Mouse (Mus musculus) lung, postnatal 0 days (tissue): ENCODE measurements at regions not wholly inside any gene's neighbourhood (a gene's known extent, or its start where the extent isn't known, plus 50 kb on each side); places are given as distances from the start of the nearest gene placed in this dataset.

ENCODE experiments used
- ATAC-seq: fragments of 200-750 bp; cut with Nextera tagmentation; 2 replicates; pipeline ENCODE4 v1.8.0; 2017; ENCODE audit warnings: moderate library complexity
- DNase-seq: peaks from one replicate; pipeline ENCODE4 v3.0.0-alpha.2; 2016; ENCODE audit warnings: low spot score
- H3K27ac ChIP-seq: fragments of 300-500 bp; sonication (generic); 2 replicates; pipeline ENCODE4 v1.5.1; 2014; ENCODE audit warnings: antibody characterized with exemption, mild to moderate bottlenecking, low read length, mixed read lengths
- H3K27me3 ChIP-seq: fragments of 300-500 bp; sonication (generic); replicated peaks from 2 replicates; pipeline ENCODE4 v1.6.1; 2014; ENCODE audit warnings: low read length, mixed read lengths; ENCODE audit not compliant: insufficient read depth
- H3K36me3 ChIP-seq: fragments of 300-500 bp; sonication (generic); 2 replicates; pipeline ENCODE4 v1.6.1; 2014; ENCODE audit warnings: low read length, mixed read lengths; ENCODE audit not compliant: insufficient read depth
- H3K4me1 ChIP-seq: fragments of 300-500 bp; sonication (generic); 2 replicates; pipeline ENCODE4 v1.6.1; 2014; ENCODE audit warnings: antibody characterized with exemption, low read depth, low read length, mixed read lengths; ENCODE audit not compliant: insufficient read depth
- H3K4me2 ChIP-seq: fragments of 300-500 bp; sonication (generic); replicated peaks from 2 replicates; pipeline ENCODE4 v1.6.1; 2014; ENCODE audit warnings: low read depth, mild to moderate bottlenecking, low read length, moderate library complexity, mixed read lengths
- H3K4me3 ChIP-seq: fragments of 300-500 bp; sonication (generic); 2 replicates; pipeline ENCODE4 v1.5.1; 2014; ENCODE audit warnings: low read depth, low read length
- H3K9ac ChIP-seq: fragments of 300-500 bp; sonication (generic); replicated peaks from 2 replicates; pipeline ENCODE4 v1.6.1; 2014; ENCODE audit warnings: low read depth, mild to moderate bottlenecking
- H3K9me3 ChIP-seq: fragments of 300-500 bp; sonication (generic); 2 replicates; pipeline ENCODE4 v1.6.1; 2016; ENCODE audit warnings: low read length, mixed read lengths
- CTCF ChIP-seq: IDR thresholded peaks from 2 replicates; pipeline ENCODE4 v1.5.1; 2016; ENCODE audit warnings: antibody characterized with exemption, mild to moderate bottlenecking
- EP300 ChIP-seq: IDR thresholded peaks from 2 replicates; pipeline ENCODE4 v1.6.1; 2016; ENCODE audit warnings: antibody characterized with exemption, mild to moderate bottlenecking, control low read depth
- WGBS: fragments of 180-500 bp; shearing (Covaris S2); extraction: QIAGEN DNeasy Blood & Tissue Kit; methylation state at CpG from one replicate; pipeline ENCODE4 v1.1.7; 2014; 5-methylcytosine and 5-hydroxymethylcytosine counted together

- no peaks in the 10 kb centered on the region for H3K27me3 ChIP-seq
- no peak for TF ChIP-seq EP300
- TF ChIP-seq CTCF = no peak
- H3K27ac ChIP-seq = peak overlapping the region; percentile 85
- H3K4me1 ChIP-seq = peaks cover 23% of the 10 kb centered on the region
- H3K36me3 ChIP-seq = no peaks in the 10 kb centered on the region
- DNase-seq (peak; percentile 25), ATAC-seq (no peak)
- no peak overlapping the region for H3K9ac ChIP-seq
- peak overlapping the region; percentile 56; the same call in 1 of the 2 replicates for H3K4me2 ChIP-seq
- H3K9me3 ChIP-seq = no peaks in the 10 kb centered on the region
- no peak overlapping the region for H3K4me3 ChIP-seq
Observed at GRCm38 (mm10) chr7:145112146-145112830, 95.6 kb downstream of the 1810010D01Rik start.

- Histone ChIP-seq H3K4me3 (peak overlapping the region; percentile 24), H3K9me3 (no peaks in the 10 kb centered on the region), H3K4me1 (peaks cover 23% of the 10 kb centered on the region), H3K27ac (peak overlapping the region; percentile 85), H3K36me3 (no peaks in the 10 kb centered on the region), H3K9ac (peak overlapping the region; percentile 36), H3K27me3 (no peaks in the 10 kb centered on the region), H3K4me2 (peak overlapping the region; percentile 56)
- peak; percentile 92 for DNase-seq
- TF ChIP-seq CTCF (peak; percentile 14; the same call in 1 of the 2 replicates), EP300 (peak; percentile 83)
- WGBS = 5% methylated on average over 20 of the region's 20 CpGs
- ATAC-seq = peak; percentile 83
Observed at GRCm38 (mm10) chr7:145111252-145112131, 96.4 kb downstream of the 1810010D01Rik start.

GRCm38 (mm10) chr7:145110657-145111251 lies 97.2 kb downstream of the 1810010D01Rik start:
- ATAC-seq (peak; percentile 48), DNase-seq (peak; percentile 95)
- TF ChIP-seq EP300 = no peak
- no peak for TF ChIP-seq CTCF

GRCm38 (mm10) chr7:145110028-145110427 lies 97.9 kb downstream of the 1810010D01Rik start:
- Histone ChIP-seq H3K9ac (no peak overlapping the region), H3K4me2 (no peak overlapping the region), H3K4me3 (no peak overlapping the region), H3K36me3 (no peaks in the 10 kb centered on the region), H3K27me3 (no peaks in the 10 kb centered on the region), H3K4me1 (peaks cover 23% of the 10 kb centered on the region), H3K27ac (no peak overlapping the region; the same call in 1 of the 2 replicates), H3K9me3 (no peaks in the 10 kb centered on the region)
- ATAC-seq (no peak), DNase-seq (no peak)
- TF ChIP-seq CTCF (no peak), EP300 (no peak)
- WGBS = 80% methylated on average over 3 of the region's 3 CpGs

More at GRCm38 (mm10) chr7:145110657-145111251, 97.2 kb downstream of the 1810010D01Rik start:
- H3K4me2 ChIP-seq = peak overlapping the region; percentile 56
- H3K4me3 ChIP-seq = 0 out of 2 replicates have a peak overlapping the region, but pooled peaks have one; percentile 24
- peak overlapping the region; percentile 36 for H3K9ac ChIP-seq
- H3K4me1 ChIP-seq = peaks cover 23% of the 10 kb centered on the region
- H3K9me3 ChIP-seq = no peaks in the 10 kb centered on the region
- no peaks in the 10 kb centered on the region for H3K36me3 ChIP-seq
- H3K27me3 ChIP-seq = no peaks in the 10 kb centered on the region
- peak overlapping the region; percentile 85 for H3K27ac ChIP-seq
- 7% methylated on average over 10 of the region's 10 CpGs for WGBS

GRCm38 (mm10) chr7:145109471-145109870 lies 98.4 kb downstream of the 1810010D01Rik start:
- no peaks in the 10 kb centered on the region for H3K9me3 ChIP-seq
- no peak overlapping the region for H3K27ac ChIP-seq
- WGBS = 87% methylated on average over 4 of the region's 4 CpGs
- no peaks in the 10 kb centered on the region for H3K36me3 ChIP-seq
- no peak overlapping the region for H3K4me3 ChIP-seq
- peaks cover 23% of the 10 kb centered on the region for H3K4me1 ChIP-seq
- H3K9ac ChIP-seq = no peak overlapping the region
- DNase-seq = no peak
- H3K4me2 ChIP-seq = no peak overlapping the region
- ATAC-seq = no peak
- TF ChIP-seq CTCF (no peak), EP300 (no peak)
- no peaks in the 10 kb centered on the region for H3K27me3 ChIP-seq

- H3K27me3 ChIP-seq = no peaks in the 10 kb centered on the region
- H3K4me2 ChIP-seq = no peak overlapping the region
- no peaks in the 10 kb centered on the region for H3K36me3 ChIP-seq
- H3K27ac ChIP-seq = no peak overlapping the region
- H3K4me1 ChIP-seq = peaks cover 23% of the 10 kb centered on the region
- ATAC-seq (no peak), DNase-seq (no peak)
- H3K9ac ChIP-seq = no peak overlapping the region
- 88% methylated on average over 3 of the region's 3 CpGs for WGBS
- H3K9me3 ChIP-seq = no peaks in the 10 kb centered on the region
- no peak overlapping the region for H3K4me3 ChIP-seq
- TF ChIP-seq CTCF (no peak), EP300 (no peak)
Observed at GRCm38 (mm10) chr7:145108994-145109393, 98.9 kb downstream of the 1810010D01Rik start.
